Mouse (Mus musculus): ENCODE results near the gene Trak1.
"Not testable (repeated sequence)": the region's sequence is repeated elsewhere in the genome, so short reads cannot be mapped to it uniquely, and the experiment has no call there.

Trak1 gene

GRCm38 (mm10) chr9:121320433-121320832, 23.1 kb downstream of the Trak1 start:
- no peak for DNase-seq

- no peak for DNase-seq
Measured at GRCm38 (mm10) chr9:121321118-121321517, 23.8 kb downstream of the Trak1 start.

GRCm38 (mm10) chr9:121322034-121322433, 24.7 kb downstream of the Trak1 start:
- no peak for DNase-seq

- DNase-seq, result not testable (repeated sequence)
Measured at GRCm38 (mm10) chr9:121328342-121328741, 31.0 kb downstream of the Trak1 start.

- peak in 1 of 2 experiments; percentile 45 for DNase-seq
Measured at GRCm38 (mm10) chr9:121329181-121329580, 31.9 kb downstream of the Trak1 start.

GRCm38 (mm10) chr9:121330065-121330464, 32.8 kb downstream of the Trak1 start:
- DNase-seq, result no peak

- peak in 1 of 2 experiments; percentile 25 for DNase-seq
Measured at GRCm38 (mm10) chr9:121331438-121331837, 34.1 kb downstream of the Trak1 start.

- DNase-seq, result peak; percentile 76 to 85
Measured at GRCm38 (mm10) chr9:121331878-121332630, 34.8 kb downstream of the Trak1 start.

GRCm38 (mm10) chr9:121333559-121333958, 36.3 kb downstream of the Trak1 start:
- no peak for DNase-seq

- peak; percentile 36 to 53 for DNase-seq
Measured at GRCm38 (mm10) chr9:121334311-121334851, 37.1 kb downstream of the Trak1 start.

GRCm38 (mm10) chr9:121335568-121335967, 38.3 kb downstream of the Trak1 start:
- DNase-seq, result peak in 1 of 2 experiments; percentile 63

GRCm38 (mm10) chr9:121336324-121336946, 39.1 kb downstream of the Trak1 start:
- DNase-seq, result no peak

- peak; percentile 61 to 69 for DNase-seq
Measured at GRCm38 (mm10) chr9:121337216-121337937, 40.1 kb downstream of the Trak1 start.

- no peak for DNase-seq
Measured at GRCm38 (mm10) chr9:121337938-121338289, 40.6 kb downstream of the Trak1 start.

- no peak for DNase-seq
Measured at GRCm38 (mm10) chr9:121341832-121342231, 44.5 kb downstream of the Trak1 start.

GRCm38 (mm10) chr9:121342510-121343110, 45.3 kb downstream of the Trak1 start:
- no peak for DNase-seq

GRCm38 (mm10) chr9:121343122-121343876, 46.0 kb downstream of the Trak1 start:
- DNase-seq, result no peak

GRCm38 (mm10) chr9:121344344-121344743, 47.0 kb downstream of the Trak1 start:
- no peak for DNase-seq

GRCm38 (mm10) chr9:121345427-121346130, 48.3 kb downstream of the Trak1 start:
- peak in 1 of 2 experiments; percentile 58 for DNase-seq

- DNase-seq, result peak in 1 of 2 experiments; percentile 50
Measured at GRCm38 (mm10) chr9:121346635-121347034, 49.3 kb downstream of the Trak1 start.

GRCm38 (mm10) chr9:121347981-121348380, 50.7 kb downstream of the Trak1 start:
- peak; percentile 75 to 86 for DNase-seq
